Mouse (Mus musculus): ENCODE results near the gene Gm19684.

DNA sequence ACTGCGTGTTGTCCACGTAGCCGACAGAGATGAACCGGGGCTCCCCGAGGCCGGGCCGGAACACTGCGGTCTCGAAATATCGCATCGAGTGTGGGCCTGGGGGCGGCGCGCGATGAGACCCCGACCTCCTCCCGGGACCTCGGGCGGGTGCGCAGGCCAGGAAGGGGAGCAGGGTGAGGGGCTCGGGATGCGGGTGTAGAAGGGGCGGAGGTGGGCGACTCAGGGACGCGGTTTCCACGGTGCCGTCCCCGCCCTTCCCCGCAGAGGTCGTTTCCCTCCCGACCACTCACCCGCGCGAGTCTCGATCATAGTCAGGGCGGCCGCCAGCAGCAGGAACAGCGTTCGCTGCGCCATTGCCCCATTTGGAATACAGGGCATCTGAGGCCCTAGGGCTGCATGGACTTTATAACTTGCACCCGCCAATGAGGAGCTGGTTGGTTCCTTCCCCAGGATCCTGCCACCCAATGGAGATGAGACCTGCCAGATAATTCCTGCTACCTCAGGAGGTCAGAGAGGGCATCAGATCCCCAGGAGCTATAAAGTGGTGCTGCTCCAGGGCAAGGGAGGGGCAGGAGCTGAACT is 37.5 kb upstream of the Gm19684 start:
- TF ChIP-seq POLR2A (IDR thresholded peaks at IDR 0.05; ENCODE audit: control insufficient read depth, low read depth, low read length), result no peak
- no peak for TF ChIP-seq CTCF (IDR thresholded peaks at IDR 0.05; ENCODE audit: control insufficient read depth, insufficient read depth, insufficient replicate concordance, low read depth, low read length)

Measured in testis, adult 2 months (tissue).